ENCODE assay signal across 8 mouse cellular contexts in genomic region chr11:115321906-115322693, GRCm38 (mm10). TPM values are rescaled to one million over a fixed set of nuclear protein-coding genes. Genes with fewer than 3 reads are reported as not detected.
A peak's percentile ranks its signal among the peaks of the same experiment; 100 is the strongest.
DNase-seq lines count a peak whose midpoint lies in the region; ATAC-seq and TF ChIP-seq lines count a peak whose summit lies in the region.

Gene Ush1g, minus strand, starts transcription at chr11:115322041.

- peak; percentile 34 for ATAC-seq in Patski
- ATAC-seq in heart, embryonic 13.5 days (ENCODE audit: extremely low read depth, insufficient number of reproducible peaks, low FRiP score, low TSS enrichment), result no peak
- ATAC-seq in megakaryocyte-erythroid progenitor cell, adult 5-6 weeks (replicated peaks; ENCODE audit: low FRiP score, low TSS enrichment, poor library complexity, severe bottlenecking), result peak; percentile 46
- ATAC-seq in stomach, embryonic 16.5 days (ENCODE audit: insufficient read depth, low FRiP score), result 0 out of 2 replicates have a peak, but pooled peaks have one; percentile 9

- H3K9ac ChIP-seq in heart, embryonic 13.5 days, result peak within 1 kb of the TSS; percentile 60; the same call in 1 of the 2 replicates
- 0 out of 2 replicates have a peak within 1 kb of the TSS, but pooled peaks have one; percentile 7 for H3K9ac ChIP-seq in stomach, embryonic 16.5 days (ENCODE audit: low read length)

- no peak for TF ChIP-seq CTCF in Patski (IDR thresholded peaks at IDR 0.05)

- 6% methylated on average over 35 of the region's 35 CpGs for WGBS in heart, embryonic 13.5 days
- WGBS in stomach, embryonic 16.5 days, result 4% methylated on average over 35 of the region's 35 CpGs

- in situ Hi-C loops in Patski (cut with MboI; ENCODE audit: low pct_unique_long_range_greater_than_20kb), result loop anchor here (5.0 kb wide), 1 partner anchor 35 kb away; no protein-coding TSS in a partner anchor

- peak within 1 kb of the TSS; percentile 32 for H3K4me3 ChIP-seq in heart, embryonic 13.5 days
- H3K4me3 ChIP-seq in stomach, embryonic 16.5 days (replicated peaks; ENCODE audit: low read length), result peak within 1 kb of the TSS; percentile 22

- peak within 1 kb of the TSS; percentile 42 for H3K4me2 ChIP-seq in heart, embryonic 13.5 days
- peak within 1 kb of the TSS; percentile 21; the same call in 1 of the 2 replicates for H3K4me2 ChIP-seq in stomach, embryonic 16.5 days (ENCODE audit: low read depth, low read length)

- H3K36me3 ChIP-seq in heart, embryonic 13.5 days, result no peaks in the 10 kb centered on the region
- no peaks in the 10 kb centered on the region for H3K36me3 ChIP-seq in stomach, embryonic 16.5 days (ENCODE audit: control insufficient read depth, insufficient read depth, low read length)

- peaks cover 55% of the 10 kb centered on the region for H3K27me3 ChIP-seq in Patski
- H3K27me3 ChIP-seq in heart, embryonic 13.5 days (replicated peaks), result peaks cover 97% of the 10 kb centered on the region
- H3K27me3 ChIP-seq in stomach, embryonic 16.5 days (ENCODE audit: control insufficient read depth, insufficient read depth, low read length), result peaks cover 74% of the 10 kb centered on the region

- no peak within 1 kb of the TSS for H3K27ac ChIP-seq in heart, embryonic 13.5 days (replicated peaks)
- no peak within 1 kb of the TSS for H3K27ac ChIP-seq in stomach, embryonic 16.5 days (ENCODE audit: low read length)

- peaks cover 20% of the 10 kb centered on the region for H3K4me1 ChIP-seq in heart, embryonic 13.5 days
- no peaks in the 10 kb centered on the region for H3K4me1 ChIP-seq in stomach, embryonic 16.5 days (ENCODE audit: control insufficient read depth, insufficient read depth, low read length)

- CTCF ChIA-PET in Patski (lab: Charles Lee), result interaction anchor here (0.9 to 1.9 kb wide), 4 partner anchors 30 to 90 kb away, joined by 3 to 11 read pairs (median 4); partner anchors contain the start of gene Hid1

- DNase-seq in layer of hippocampus, postnatal 10 days (ENCODE audit: low spot score in 2 of 2), result peak; percentile 52 to 63
- no peak for DNase-seq in layer of hippocampus, adult 8-10 months (ENCODE audit: low spot score in 2 of 2)
- DNase-seq in Patski (ENCODE audit: low read depth, low spot score), result no peak
- DNase-seq in cerebellum, postnatal 36 days, result peak; percentile 65 to 71
- peak; percentile 64 for DNase-seq in kidney, postnatal 14 days

- POLR2A ChIA-PET in Patski (lab: Charles Lee), result no interaction called here

- H3K9me3 ChIP-seq in heart, embryonic 13.5 days, result no peaks in the 10 kb centered on the region
- H3K9me3 ChIP-seq in stomach, embryonic 16.5 days (replicated peaks; ENCODE audit: control insufficient read depth, low read length), result no peaks in the 10 kb centered on the region

RNA-seq across cellular contexts. Expression of gene Ush1g, which starts in this region (rescaled TPM):
- total RNA-seq in layer of hippocampus, postnatal 10 days (2021), result under 1 TPM; 0.14 to 0.16 TPM
- total RNA-seq in layer of hippocampus, adult 8-10 months (2022), result under 1 TPM; 0.36 to 0.95 (median 0.59) TPM
- polyA plus RNA-seq in Patski (2021), result 0.32 TPM
- 0.09 and 0.13 TPM in 2 replicates for polyA plus RNA-seq in heart, embryonic 13.5 days (2015; fragmentation: Nextera tagmentation; extraction: Ambion mirVana)
- total RNA-seq in megakaryocyte-erythroid progenitor cell, adult 5-6 weeks (2014; fragmentation: Nextera tagmentation), result not detected in 2 replicates
- total RNA-seq in megakaryocyte-erythroid progenitor cell, adult 5-6 weeks (2017), result not detected in 2 replicates
- 0.62 and 0.76 TPM in 2 replicates for polyA plus RNA-seq in stomach, embryonic 16.5 days (2015; fragmentation: Nextera tagmentation; extraction: Ambion mirVana)

Comparison
In these comparisons a context has a peak if more than half of its experiments do, and no peak if none do; other contexts are left out.
1. Peak in DNase-seq in layer of hippocampus, postnatal 10 days; RNA of the gene not detected or under 1 TPM.
2. Peak in ATAC-seq in Patski; RNA of the gene not detected or under 1 TPM.
3. Peak in ATAC-seq in megakaryocyte-erythroid progenitor cell, adult 5-6 weeks; RNA of the gene not detected or under 1 TPM.
4. Peak in ATAC-seq, H3K4me3 ChIP-seq, H3K9ac ChIP-seq and H3K4me2 ChIP-seq in stomach, embryonic 16.5 days; RNA of the gene not detected or under 1 TPM.
5. DNase-seq: peak in cerebellum, postnatal 36 days (2 of 2) and kidney, postnatal 14 days (single experiment); none in layer of hippocampus, adult 8-10 months (0 of 2) and Patski (single experiment).